Mouse (Mus musculus) E14TG2a.4 (cell line): ENCODE measurements around the gene Tnni3k.
"Not testable (repeated sequence)": the region's sequence is repeated elsewhere in the genome, so short reads cannot be mapped to it uniquely, and the experiment has no call there.

Source experiments
- H3K27me3 ChIP-seq: 2 replicates; pipeline ENCODE4 v1.6.1; 2014; ENCODE audit warnings: low read length, control low read depth; ENCODE audit not compliant: insufficient read depth
- H3K36me3 ChIP-seq: 2 replicates; pipeline ENCODE4 v1.6.1; 2014; ENCODE audit warnings: low read length, control low read depth; ENCODE audit not compliant: insufficient read depth
- H3K4me1 ChIP-seq: replicated peaks from 2 replicates; pipeline ENCODE4 v1.6.1; 2014; ENCODE audit warnings: low read depth, low read length, control low read depth
- H3K4me3 ChIP-seq: replicated peaks from 2 replicates; pipeline ENCODE4 v1.5.1; 2014; ENCODE audit warnings: mild to moderate bottlenecking, low read length
- H3K9me3 ChIP-seq: 2 replicates; pipeline ENCODE4 v1.6.1; 2014; ENCODE audit warnings: low read length, control low read depth
- CTCF ChIP-seq: conservative IDR thresholded peaks from 2 replicates; pipeline ENCODE4 v1.5.1; 2014; ENCODE audit warnings: low read length
- NANOG ChIP-seq: IDR thresholded peaks from 2 replicates; pipeline ENCODE4 v1.6.1; 2014; ENCODE audit warnings: borderline replicate concordance, low read length, mixed read lengths
- POU5F1 ChIP-seq: IDR thresholded peaks from 2 replicates; pipeline ENCODE4 v1.6.1; 2014; ENCODE audit warnings: low read length, borderline replicate concordance

Gene Tnni3k

DNA sequence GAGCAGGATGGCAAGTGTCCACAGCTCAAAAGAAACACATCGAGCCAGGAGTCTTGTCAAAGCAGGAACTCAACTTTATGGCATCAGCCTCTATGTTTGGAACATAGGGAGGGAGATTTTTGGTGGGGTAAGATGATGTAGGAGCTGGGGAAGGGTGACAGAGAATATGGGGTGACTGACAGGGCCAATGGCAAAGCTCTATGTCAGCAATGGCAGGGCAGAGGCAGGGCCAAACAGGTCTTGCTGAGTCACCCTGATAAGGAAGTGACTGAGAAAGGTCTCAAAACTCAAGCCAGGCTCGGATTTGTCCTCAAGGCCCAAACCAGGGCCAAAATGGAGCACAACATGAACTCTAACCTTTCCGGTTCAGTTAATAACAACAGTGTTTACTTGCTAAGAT is 219.1 kb downstream of the Tnni3k start:
- no peak overlapping the region for H3K4me3 ChIP-seq

DNA sequence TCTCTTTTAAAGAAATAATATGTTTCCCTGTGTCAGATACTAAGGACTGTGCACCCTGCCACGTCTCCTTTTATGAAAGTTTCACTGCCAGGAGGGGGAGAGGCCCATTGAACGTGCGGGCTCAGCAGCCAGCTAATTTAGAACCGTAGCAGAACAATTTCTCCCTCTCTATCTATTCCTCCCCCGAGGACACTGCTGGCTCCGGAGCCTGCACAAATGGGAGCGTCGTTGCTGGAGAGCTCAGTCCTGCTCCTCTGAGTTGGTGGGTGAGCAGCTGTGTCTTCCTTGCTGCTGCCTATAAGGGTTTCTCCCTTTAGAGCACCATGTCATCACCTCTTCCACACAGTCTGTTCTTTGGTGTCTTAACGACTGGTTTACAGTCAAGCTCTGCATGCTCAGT is 220.8 kb downstream of the Tnni3k start:
- H3K4me3 ChIP-seq = no peak overlapping the region
- H3K36me3 ChIP-seq = no peaks in the 10 kb centered on the region
- no peaks in the 10 kb centered on the region for H3K4me1 ChIP-seq
- H3K27me3 ChIP-seq = no peaks in the 10 kb centered on the region
- no peak for TF ChIP-seq POU5F1
- no peaks in the 10 kb centered on the region for H3K9me3 ChIP-seq

More for the DNA sequence above, 219.1 kb downstream of the Tnni3k start:
- TF ChIP-seq CTCF = no peak
- no peak for TF ChIP-seq POU5F1
- TF ChIP-seq NANOG = no peak
- Histone ChIP-seq H3K9me3 (no peaks in the 10 kb centered on the region), H3K36me3 (no peaks in the 10 kb centered on the region), H3K4me1 (no peaks in the 10 kb centered on the region), H3K27me3 (no peaks in the 10 kb centered on the region)

DNA sequence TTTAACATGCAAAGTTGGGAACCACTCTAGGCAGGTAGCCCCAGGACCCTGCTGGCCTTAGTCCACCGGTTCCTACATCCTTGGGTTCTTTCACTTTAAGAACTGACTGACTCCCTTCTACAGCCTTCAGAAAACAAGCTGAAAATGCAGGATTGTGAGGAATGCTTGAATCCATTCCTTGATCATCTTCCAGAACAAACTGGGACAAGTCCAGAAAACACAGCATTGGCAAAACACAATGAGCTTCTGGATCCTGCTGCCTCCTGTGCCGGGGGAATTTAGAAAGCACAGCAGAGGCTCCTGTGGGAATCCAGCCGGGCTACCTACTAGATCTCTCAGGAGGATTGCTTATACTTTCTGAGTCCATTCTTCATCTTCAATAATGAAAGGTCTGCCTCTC is 229.5 kb downstream of the Tnni3k start:
- no peak overlapping the region for H3K4me3 ChIP-seq
- H3K27me3 ChIP-seq = 0 out of 2 replicates have a peak, but pooled peaks cover 4% of the 10 kb centered on the region
- H3K4me1 ChIP-seq = no peaks in the 10 kb centered on the region
- no peak for TF ChIP-seq POU5F1
- no peak for TF ChIP-seq CTCF
- no peak for TF ChIP-seq NANOG
- H3K36me3 ChIP-seq = no peaks in the 10 kb centered on the region
- no peaks in the 10 kb centered on the region for H3K9me3 ChIP-seq

DNA sequence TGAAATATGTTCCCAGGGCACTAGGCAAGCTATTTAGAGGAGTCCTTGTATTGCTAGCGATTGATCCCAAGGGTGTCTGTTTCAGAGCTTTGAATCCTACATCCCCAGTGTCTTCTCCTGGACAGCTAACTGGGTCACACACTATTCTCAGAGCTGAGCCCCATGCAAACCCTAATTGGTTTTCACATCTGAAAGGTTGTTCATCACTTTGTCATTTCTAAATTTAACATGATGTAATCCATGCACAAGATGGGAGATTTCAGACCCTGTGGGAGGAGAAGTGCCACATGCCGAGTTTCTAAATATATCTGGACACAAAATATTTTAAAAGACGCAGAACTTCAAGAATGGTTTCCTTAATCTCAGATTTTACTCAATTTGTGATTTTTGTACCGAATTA is 230.5 kb downstream of the Tnni3k start:
- H3K27me3 ChIP-seq = peaks cover 4% of the 10 kb centered on the region; the same call in 1 of the 2 replicates
- H3K36me3 ChIP-seq = no peaks in the 10 kb centered on the region
- H3K4me1 ChIP-seq = no peaks in the 10 kb centered on the region
- TF ChIP-seq CTCF = no peak
- TF ChIP-seq POU5F1 = no peak
- no peak for TF ChIP-seq NANOG
- no peak overlapping the region for H3K4me3 ChIP-seq
- no peaks in the 10 kb centered on the region for H3K9me3 ChIP-seq

DNA sequence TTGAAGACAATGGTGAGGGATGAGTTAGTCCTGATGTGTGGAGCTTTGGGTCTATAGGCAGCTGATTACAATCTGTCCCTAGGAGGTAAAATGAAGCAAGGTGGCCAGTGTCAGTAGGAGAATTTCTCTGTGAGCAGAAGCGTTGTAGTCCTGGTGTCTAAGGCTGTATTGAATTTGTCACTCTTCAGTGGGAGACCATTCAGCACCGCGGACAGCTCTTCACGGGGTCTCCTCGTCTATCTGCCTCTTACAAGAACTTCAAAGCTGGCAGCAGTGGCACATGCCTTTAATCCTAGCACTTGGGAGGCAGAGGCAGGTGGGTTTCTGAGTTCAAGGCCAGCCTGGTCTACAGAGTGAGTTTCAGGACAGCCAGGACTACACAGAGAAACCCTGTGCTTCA is 235.5 kb downstream of the Tnni3k start:
- H3K4me3 ChIP-seq, H3K27me3 ChIP-seq, H3K36me3 ChIP-seq, H3K9me3 ChIP-seq, H3K4me1 ChIP-seq: not testable (repeated sequence)

DNA sequence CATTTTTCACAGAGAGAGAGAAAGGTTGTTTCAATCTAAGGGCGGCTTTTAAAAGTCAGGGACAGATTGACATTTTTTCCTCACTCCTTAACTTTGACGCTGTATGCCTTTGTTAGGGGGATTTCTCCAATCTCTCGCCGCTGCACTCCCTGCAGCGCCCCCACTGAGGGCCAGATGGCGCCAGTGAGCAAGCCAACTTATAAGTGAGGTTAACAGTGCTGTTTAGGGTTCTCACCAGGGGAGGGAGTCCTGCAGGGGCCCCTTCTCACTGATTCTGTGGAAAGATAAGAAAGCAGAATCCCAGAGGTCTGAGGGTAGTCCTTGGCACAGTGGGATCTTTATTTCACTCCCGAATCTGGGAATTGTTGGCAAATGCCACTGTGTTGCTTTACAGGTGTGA is 237.5 kb downstream of the Tnni3k start:
- Histone ChIP-seq H3K4me3 (no peak overlapping the region), H3K4me1 (peaks cover 10% of the 10 kb centered on the region), H3K9me3 (no peaks in the 10 kb centered on the region), H3K27me3 (peaks cover 8% of the 10 kb centered on the region), H3K36me3 (no peaks in the 10 kb centered on the region)
- no peak for TF ChIP-seq POU5F1
- TF ChIP-seq NANOG = no peak
- TF ChIP-seq CTCF = peak; percentile 99

DNA sequence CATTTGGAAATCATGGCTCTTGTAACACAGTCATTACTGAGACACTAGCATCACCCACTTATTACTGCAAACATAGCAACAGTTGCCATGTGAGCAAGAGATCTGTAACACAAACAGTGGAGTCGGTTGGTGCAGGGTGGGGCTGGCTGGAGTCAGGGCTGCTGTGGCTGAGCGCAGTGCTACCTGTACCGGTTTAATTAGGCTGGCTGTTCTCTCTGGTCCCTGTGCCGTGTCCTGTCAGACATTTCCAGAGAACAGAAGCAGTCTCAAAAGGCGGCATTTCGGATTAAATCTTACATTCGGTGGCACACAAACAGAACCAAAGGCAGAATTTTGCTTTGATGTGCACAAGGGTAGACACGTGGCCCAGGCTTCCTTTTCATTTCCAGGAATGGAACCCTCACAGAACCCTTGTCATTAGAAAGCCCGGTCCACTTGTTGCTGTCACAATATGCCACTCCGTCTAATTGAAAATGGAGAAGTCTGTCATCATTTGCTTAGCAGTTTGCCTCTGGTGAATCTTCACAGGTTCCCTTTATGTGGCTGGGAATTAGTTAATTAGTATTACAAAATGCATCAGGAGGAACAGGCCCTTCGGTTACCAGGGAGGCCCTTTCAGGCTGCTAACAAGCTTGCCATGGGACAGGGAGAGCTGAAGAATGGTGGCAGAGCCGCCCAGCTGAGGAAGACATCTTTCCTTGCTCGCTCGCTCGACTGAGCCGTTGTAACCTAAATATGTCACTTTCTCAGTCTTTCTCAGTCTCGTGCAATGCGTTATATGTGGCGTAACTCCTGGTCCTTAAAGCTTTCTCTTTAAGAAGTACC is 238.2 kb downstream of the Tnni3k start:
- no peak overlapping the region for H3K4me3 ChIP-seq
- no peaks in the 10 kb centered on the region for H3K9me3 ChIP-seq
- peaks cover 8% of the 10 kb centered on the region for H3K27me3 ChIP-seq
- TF ChIP-seq CTCF (no peak), POU5F1 (no peak), NANOG (no peak)
- H3K36me3 ChIP-seq = no peaks in the 10 kb centered on the region
- peaks cover 10% of the 10 kb centered on the region for H3K4me1 ChIP-seq

DNA sequence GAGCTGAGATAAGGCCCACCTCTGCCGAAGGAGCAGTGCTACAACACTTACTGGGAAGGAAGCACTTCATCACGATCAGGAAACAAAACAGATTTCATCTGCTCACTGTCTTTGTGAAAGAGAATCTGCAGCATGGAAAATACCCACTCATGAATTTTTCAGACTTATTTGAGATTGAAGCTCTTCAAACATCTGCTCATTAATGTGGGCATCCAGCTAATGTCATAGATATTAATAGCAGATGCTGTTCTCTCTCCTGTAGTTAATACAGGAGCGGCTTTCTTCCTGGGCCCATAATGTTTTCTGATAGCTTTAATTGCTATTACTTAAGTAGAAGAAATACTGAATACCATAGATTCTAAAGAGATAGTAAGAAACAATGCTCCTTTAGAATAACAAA is 239.0 kb downstream of the Tnni3k start:
- Histone ChIP-seq H3K4me1 (peaks cover 10% of the 10 kb centered on the region), H3K27me3 (peaks cover 12% of the 10 kb centered on the region), H3K36me3 (no peaks in the 10 kb centered on the region), H3K9me3 (no peaks in the 10 kb centered on the region), H3K4me3 (no peak overlapping the region)
- TF ChIP-seq NANOG (no peak), CTCF (no peak), POU5F1 (no peak)

DNA sequence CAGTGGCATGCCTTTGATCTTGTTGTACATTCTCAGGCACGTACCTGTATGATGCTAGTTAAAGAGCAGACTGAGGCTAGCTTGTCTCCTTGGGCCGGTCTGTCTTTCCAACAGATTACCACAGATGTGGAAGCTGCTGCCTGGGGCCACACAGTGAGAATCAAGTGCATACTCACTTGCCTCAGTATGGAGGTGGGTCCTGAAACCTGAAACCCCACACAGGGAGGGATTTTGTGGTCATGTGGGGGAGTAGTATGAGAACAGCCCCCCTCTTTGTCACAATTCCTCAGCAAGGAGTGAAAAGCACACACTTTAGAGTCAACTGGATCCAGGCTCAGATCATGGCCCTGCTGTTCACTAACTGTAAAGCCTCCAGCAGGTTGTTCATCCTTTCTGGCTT is 239.6 kb downstream of the Tnni3k start:
- Histone ChIP-seq H3K9me3 (no peaks in the 10 kb centered on the region), H3K36me3 (no peaks in the 10 kb centered on the region), H3K4me1 (peaks cover 10% of the 10 kb centered on the region), H3K4me3 (no peak overlapping the region), H3K27me3 (peaks cover 12% of the 10 kb centered on the region)
- TF ChIP-seq CTCF (no peak), NANOG (no peak), POU5F1 (no peak)
